Mouse (Mus musculus) testis, postnatal 10 days (tissue): ENCODE data around the gene Gm21974.
"Not testable (repeated sequence)": the region's sequence is repeated elsewhere in the genome, so short reads cannot be mapped to it uniquely, and the experiment has no call there.

Experiments
- DNase-seq: peaks from one replicate; pipeline ENCODE4 v3.0.0; 2021; ENCODE audit warnings: low spot score

Gm21974 gene

GRCm38 (mm10) chr7:127895442-127895841 lies at the start of gene Gm21974, which contains the start of gene Vkorc1:
Gm21974 (minus strand) TSS chr7:127895454.
Vkorc1 (minus strand) TSS chr7:127895617.
- DNase-seq: peak; percentile 97

GRCm38 (mm10) chr7:127944614-127945013 lies 49.4 kb upstream of the Gm21974 start:
- peak; percentile 68 for DNase-seq

GRCm38 (mm10) chr7:127942097-127942496 lies 46.8 kb upstream of the Gm21974 start:
- not testable (repeated sequence) for DNase-seq

- no peak for DNase-seq
These were observed 41.1 kb upstream of the Gm21974 start for GRCm38 (mm10) chr7:127936216-127936884.

- no peak for DNase-seq
These were observed 40.5 kb upstream of the Gm21974 start for GRCm38 (mm10) chr7:127935748-127936159.

GRCm38 (mm10) chr7:127935028-127935722 lies 39.9 kb upstream of the Gm21974 start:
- DNase-seq: peak; percentile 96

- DNase-seq: no peak
These were observed 38.8 kb upstream of the Gm21974 start for GRCm38 (mm10) chr7:127934075-127934474.

- no peak for DNase-seq
These were observed 37.2 kb upstream of the Gm21974 start for GRCm38 (mm10) chr7:127932273-127933031.

GRCm38 (mm10) chr7:127931351-127932135 lies 36.3 kb upstream of the Gm21974 start:
- no peak for DNase-seq

GRCm38 (mm10) chr7:127930636-127931035 lies 35.4 kb upstream of the Gm21974 start:
- DNase-seq: no peak

GRCm38 (mm10) chr7:127929923-127930322 lies 34.7 kb upstream of the Gm21974 start, which contains the start of gene Prss8:
Prss8 (minus strand) TSS chr7:127930104.
- no peak for DNase-seq

GRCm38 (mm10) chr7:127928596-127928995 lies 33.3 kb upstream of the Gm21974 start:
- no peak for DNase-seq

GRCm38 (mm10) chr7:127927726-127928125 lies 32.5 kb upstream of the Gm21974 start:
- DNase-seq: no peak

- DNase-seq: no peak
These were observed 31.6 kb upstream of the Gm21974 start for GRCm38 (mm10) chr7:127926846-127927245.

- no peak for DNase-seq
These were observed 30.8 kb upstream of the Gm21974 start for GRCm38 (mm10) chr7:127926066-127926465.

GRCm38 (mm10) chr7:127925252-127925651 lies 30.0 kb upstream of the Gm21974 start:
- no peak for DNase-seq

GRCm38 (mm10) chr7:127923714-127924113 lies 28.5 kb upstream of the Gm21974 start:
- DNase-seq: no peak

- DNase-seq: no peak
These were observed 27.4 kb upstream of the Gm21974 start for GRCm38 (mm10) chr7:127922451-127923275.

- DNase-seq: no peak
These were observed 26.3 kb upstream of the Gm21974 start for GRCm38 (mm10) chr7:127921516-127921915.

- no peak for DNase-seq
These were observed 24.0 kb upstream of the Gm21974 start for GRCm38 (mm10) chr7:127919290-127919689.

- peak; percentile 74 for DNase-seq
These were observed 22.9 kb upstream of the Gm21974 start for GRCm38 (mm10) chr7:127918203-127918602.
